Mouse (Mus musculus): ENCODE measurements at regions not wholly inside any gene's neighbourhood (a gene's known extent, or its start where the extent isn't known, plus 50 kb on each side); places are given as distances from the start of the nearest gene placed in this dataset.

DNA sequence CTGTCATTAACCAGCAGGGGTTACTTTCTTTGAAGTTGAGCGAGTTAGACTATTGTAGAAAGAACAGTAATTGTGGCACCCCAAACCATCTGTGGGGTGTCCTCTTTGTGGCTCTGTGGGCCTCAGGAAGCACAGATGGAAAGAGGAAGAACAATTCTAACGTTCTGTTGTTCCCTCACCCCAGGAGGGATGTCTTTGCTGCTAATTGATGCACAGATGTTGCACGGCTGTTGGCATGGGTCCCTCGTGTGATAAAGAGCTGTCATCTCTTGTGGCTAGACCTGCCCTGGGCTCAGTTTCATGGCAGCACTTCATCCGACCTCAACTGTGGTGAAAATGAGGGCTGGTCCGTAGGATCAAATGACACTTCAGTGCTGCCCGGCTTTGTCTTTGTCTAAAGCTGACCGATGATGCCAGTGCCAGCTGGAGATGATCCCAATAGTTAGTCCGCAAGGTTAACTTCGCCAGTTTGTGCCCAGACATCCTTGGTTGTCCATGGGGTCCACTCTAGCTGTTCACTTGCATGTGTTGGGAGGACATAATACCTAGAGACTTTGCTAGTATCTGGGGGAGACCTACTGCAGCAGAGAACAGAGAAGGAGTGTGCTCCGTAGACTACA lies 241.1 kb upstream of the Cxcr4 start:
- WGBS = 40% methylated on average over 11 of the region's 11 CpGs
- Histone ChIP-seq H3K4me1 (ENCODE audit: insufficient read depth, low read length) (peaks cover 4% of the 10 kb centered on the region; the same call in 1 of the 2 replicates), H3K27ac (ENCODE audit: low read length) (no peak overlapping the region), H3K4me3 (ENCODE audit: low read length) (no peak overlapping the region), H3K36me3 (ENCODE audit: insufficient read depth, low read length) (no peaks in the 10 kb centered on the region), H3K27me3 (ENCODE audit: insufficient read depth, low read length) (no peaks in the 10 kb centered on the region), H3K4me2 (replicated peaks; ENCODE audit: low read depth, low read length) (no peak overlapping the region), H3K9ac (replicated peaks; ENCODE audit: low read length) (no peak overlapping the region), H3K9me3 (ENCODE audit: low read length) (no peaks in the 10 kb centered on the region)
- ATAC-seq (ENCODE audit: low FRiP score, low TSS enrichment) = no peak

DNA sequence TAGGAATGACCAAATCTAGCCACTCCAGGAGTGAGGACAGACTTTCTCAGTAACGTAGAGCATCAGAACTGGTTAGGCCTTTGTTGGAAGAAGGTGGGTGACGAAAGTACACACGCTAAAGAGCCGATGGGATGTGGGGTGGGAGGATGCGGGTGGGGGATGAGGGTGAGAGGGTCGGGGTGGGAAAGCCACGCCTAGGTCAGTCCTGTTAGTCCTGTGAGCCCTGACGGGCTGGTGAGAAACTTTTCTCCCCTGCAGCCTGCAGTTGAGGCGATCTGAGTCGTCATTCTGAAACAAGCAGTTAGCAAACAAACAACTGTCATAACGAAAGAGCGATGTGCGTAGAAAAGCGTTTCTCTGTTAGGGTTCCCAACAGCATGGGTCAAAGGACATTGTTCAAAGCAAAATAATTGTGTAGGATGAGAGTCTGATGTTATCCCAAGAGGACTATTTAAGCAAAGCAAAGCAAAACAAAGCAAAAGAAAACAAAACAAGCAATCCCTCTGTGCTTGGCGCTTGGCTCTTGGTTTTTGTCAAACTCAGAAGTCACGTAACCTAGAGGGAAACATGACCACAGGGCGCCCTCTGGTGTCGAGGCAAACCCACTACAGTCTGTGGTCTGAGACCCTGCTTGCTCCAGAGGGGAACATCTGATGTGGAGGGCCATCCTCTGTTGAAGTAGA lies 240.2 kb upstream of the Cxcr4 start:
- no peak overlapping the region for H3K27ac ChIP-seq (ENCODE audit: low read length)
- H3K9me3 ChIP-seq (ENCODE audit: low read length) = no peaks in the 10 kb centered on the region
- H3K9ac ChIP-seq (replicated peaks; ENCODE audit: low read length) = peak overlapping the region; percentile 57
- H3K27me3 ChIP-seq (ENCODE audit: insufficient read depth, low read length) = no peaks in the 10 kb centered on the region
- H3K4me3 ChIP-seq (ENCODE audit: low read length) = peak overlapping the region; percentile 37
- peaks cover 4% of the 10 kb centered on the region; the same call in 1 of the 2 replicates for H3K4me1 ChIP-seq (ENCODE audit: insufficient read depth, low read length)
- ATAC-seq (ENCODE audit: low FRiP score, low TSS enrichment) = peak; percentile 79
- peak overlapping the region; percentile 56 for H3K4me2 ChIP-seq (replicated peaks; ENCODE audit: low read depth, low read length)
- H3K36me3 ChIP-seq (ENCODE audit: insufficient read depth, low read length) = no peaks in the 10 kb centered on the region
- WGBS = 18% methylated on average over 18 of the region's 18 CpGs

DNA sequence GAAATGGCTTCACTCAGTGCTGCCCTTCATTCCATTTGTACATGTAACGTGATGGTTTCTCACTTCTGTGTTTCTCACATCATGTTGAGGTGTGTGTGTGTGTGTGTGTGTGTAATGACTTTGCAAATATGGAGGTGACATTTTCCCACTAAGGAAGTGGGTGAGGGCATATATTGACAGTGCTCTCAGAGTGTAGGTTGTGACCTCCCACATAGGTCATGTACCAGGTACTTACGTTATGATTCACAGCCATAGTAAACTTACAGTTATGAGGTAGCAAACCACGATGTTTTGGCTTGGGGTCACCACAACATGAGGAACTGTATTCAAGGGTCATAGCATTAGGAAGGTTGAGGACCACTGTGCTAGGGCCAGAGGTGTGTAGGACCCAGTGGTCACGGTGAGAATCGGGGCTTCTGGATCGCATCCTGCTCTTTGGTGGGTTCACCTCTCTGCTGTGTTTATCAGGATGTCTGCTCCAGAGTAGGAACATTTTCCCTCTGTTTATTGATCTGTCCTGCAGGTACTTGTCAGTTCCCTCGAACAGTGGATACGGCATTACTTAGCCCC lies 238.7 kb upstream of the Cxcr4 start:
- Histone ChIP-seq H3K4me2 (replicated peaks; ENCODE audit: low read depth, low read length) (no peak overlapping the region), H3K9ac (replicated peaks; ENCODE audit: low read length) (no peak overlapping the region), H3K27ac (ENCODE audit: low read length) (no peak overlapping the region), H3K9me3 (ENCODE audit: low read length) (no peaks in the 10 kb centered on the region), H3K4me1 (ENCODE audit: insufficient read depth, low read length) (peaks cover 4% of the 10 kb centered on the region; the same call in 1 of the 2 replicates), H3K27me3 (ENCODE audit: insufficient read depth, low read length) (no peaks in the 10 kb centered on the region), H3K4me3 (ENCODE audit: low read length) (no peak overlapping the region), H3K36me3 (ENCODE audit: insufficient read depth, low read length) (no peaks in the 10 kb centered on the region)
- ATAC-seq (ENCODE audit: low FRiP score, low TSS enrichment) = no peak
- WGBS = 89% methylated on average over 8 of the region's 8 CpGs

DNA sequence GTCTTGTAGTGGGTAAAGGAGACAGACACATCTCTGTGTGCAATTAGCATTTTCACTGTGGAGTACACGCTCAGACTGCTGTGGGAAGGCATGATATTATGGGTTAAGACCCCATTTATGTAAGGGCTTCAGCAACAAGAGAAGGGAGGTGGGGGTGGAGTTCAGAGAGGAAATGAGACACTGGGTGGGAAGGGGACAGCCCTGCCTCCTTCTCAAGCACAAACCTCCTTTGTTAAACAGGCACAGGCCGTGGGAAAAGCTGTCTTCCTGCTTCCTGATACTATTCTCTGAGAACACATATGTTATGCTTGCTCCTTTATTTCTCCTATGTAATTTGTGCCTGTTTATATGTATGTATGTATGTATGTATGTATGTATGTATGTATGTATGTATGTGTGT lies 237.4 kb upstream of the Cxcr4 start:
- 0 out of 2 replicates have a peak, but pooled peaks have one; percentile 23 for ATAC-seq (ENCODE audit: low FRiP score, low TSS enrichment)
- Histone ChIP-seq H3K9ac (replicated peaks; ENCODE audit: low read length) (no peak overlapping the region), H3K4me3 (ENCODE audit: low read length) (no peak overlapping the region), H3K4me2 (replicated peaks; ENCODE audit: low read depth, low read length) (no peak overlapping the region), H3K36me3 (ENCODE audit: insufficient read depth, low read length) (no peaks in the 10 kb centered on the region), H3K9me3 (ENCODE audit: low read length) (no peaks in the 10 kb centered on the region), H3K4me1 (ENCODE audit: insufficient read depth, low read length) (peaks cover 4% of the 10 kb centered on the region; the same call in 1 of the 2 replicates), H3K27me3 (ENCODE audit: insufficient read depth, low read length) (no peaks in the 10 kb centered on the region), H3K27ac (ENCODE audit: low read length) (no peak overlapping the region)
- WGBS = 28% methylated on average over 2 of the region's 2 CpGs

DNA sequence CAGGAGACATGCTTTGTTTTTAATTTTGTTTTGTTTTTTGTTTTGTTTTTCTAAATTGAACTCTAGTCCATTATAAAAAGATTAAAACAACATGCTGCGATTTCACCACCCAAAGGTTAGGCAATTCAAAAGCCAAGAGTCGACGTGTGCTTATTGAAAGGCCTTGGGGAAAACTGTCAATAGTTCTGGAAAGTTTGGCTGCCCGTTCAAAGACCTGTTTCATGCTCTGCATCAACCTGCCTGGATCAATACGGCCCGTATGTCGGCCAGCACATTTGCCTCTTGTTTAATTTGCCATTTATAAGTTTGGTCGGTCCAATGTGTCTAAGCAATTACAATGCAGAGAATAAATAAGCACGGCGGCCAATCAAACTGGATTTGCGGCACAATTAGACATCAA lies 234.3 kb upstream of the Cxcr4 start:
- H3K27me3 ChIP-seq (ENCODE audit: insufficient read depth, low read length) = no peaks in the 10 kb centered on the region
- H3K4me3 ChIP-seq (ENCODE audit: low read length) = no peak overlapping the region
- H3K9ac ChIP-seq (replicated peaks; ENCODE audit: low read length) = no peak overlapping the region
- H3K9me3 ChIP-seq (ENCODE audit: low read length) = no peaks in the 10 kb centered on the region
- no peak for ATAC-seq (ENCODE audit: low FRiP score, low TSS enrichment)
- no peaks in the 10 kb centered on the region for H3K36me3 ChIP-seq (ENCODE audit: insufficient read depth, low read length)
- H3K4me2 ChIP-seq (replicated peaks; ENCODE audit: low read depth, low read length) = no peak overlapping the region
- H3K27ac ChIP-seq (ENCODE audit: low read length) = no peak overlapping the region
- peaks cover 12% of the 10 kb centered on the region for H3K4me1 ChIP-seq (ENCODE audit: insufficient read depth, low read length)
- 91% methylated on average over 11 of the region's 11 CpGs for WGBS

DNA sequence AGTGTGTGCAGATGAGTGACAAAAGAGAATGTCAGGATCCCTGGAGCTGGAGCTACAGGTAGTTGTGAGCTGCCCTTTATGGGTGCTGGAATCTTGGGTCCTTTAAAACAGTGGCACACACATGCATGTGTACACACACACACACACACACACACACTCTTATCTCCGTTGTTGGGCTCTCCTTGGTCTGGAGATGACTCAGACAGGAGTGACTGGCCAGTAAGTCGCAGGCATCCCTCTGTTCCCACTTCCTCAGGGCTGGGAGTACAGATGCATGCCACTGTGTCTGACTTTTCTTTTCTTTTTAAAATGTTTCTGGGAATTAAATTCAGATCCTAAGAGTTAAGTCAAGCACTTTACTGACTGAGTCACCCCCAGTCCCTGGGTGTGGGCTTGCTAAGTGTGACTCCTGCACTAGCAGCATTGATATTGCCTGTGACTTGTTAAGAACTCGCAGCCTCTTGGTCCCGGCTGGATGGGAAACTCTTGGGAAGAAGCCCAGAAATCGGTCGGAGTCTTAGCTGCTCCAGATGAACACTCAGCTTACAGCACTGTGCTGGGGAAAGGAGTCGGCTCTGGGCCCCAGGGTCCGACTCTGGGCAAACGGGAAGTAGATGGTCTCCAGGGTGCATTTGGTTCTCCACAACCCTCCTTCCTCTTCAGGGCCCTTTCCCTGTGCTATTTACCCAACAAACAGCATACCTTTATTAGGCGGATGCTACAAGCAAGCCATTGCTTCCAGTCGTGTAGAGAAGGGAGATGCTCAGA lies 233.0 kb upstream of the Cxcr4 start:
- Histone ChIP-seq H3K36me3 (ENCODE audit: insufficient read depth, low read length) (no peaks in the 10 kb centered on the region), H3K27ac (ENCODE audit: low read length) (no peak overlapping the region), H3K9ac (replicated peaks; ENCODE audit: low read length) (no peak overlapping the region), H3K27me3 (ENCODE audit: insufficient read depth, low read length) (no peaks in the 10 kb centered on the region), H3K9me3 (ENCODE audit: low read length) (no peaks in the 10 kb centered on the region), H3K4me3 (ENCODE audit: low read length) (no peak overlapping the region), H3K4me2 (replicated peaks; ENCODE audit: low read depth, low read length) (no peak overlapping the region), H3K4me1 (ENCODE audit: insufficient read depth, low read length) (peaks cover 12% of the 10 kb centered on the region)
- 64% methylated on average over 11 of the region's 11 CpGs for WGBS
- ATAC-seq (ENCODE audit: low FRiP score, low TSS enrichment) = no peak

DNA sequence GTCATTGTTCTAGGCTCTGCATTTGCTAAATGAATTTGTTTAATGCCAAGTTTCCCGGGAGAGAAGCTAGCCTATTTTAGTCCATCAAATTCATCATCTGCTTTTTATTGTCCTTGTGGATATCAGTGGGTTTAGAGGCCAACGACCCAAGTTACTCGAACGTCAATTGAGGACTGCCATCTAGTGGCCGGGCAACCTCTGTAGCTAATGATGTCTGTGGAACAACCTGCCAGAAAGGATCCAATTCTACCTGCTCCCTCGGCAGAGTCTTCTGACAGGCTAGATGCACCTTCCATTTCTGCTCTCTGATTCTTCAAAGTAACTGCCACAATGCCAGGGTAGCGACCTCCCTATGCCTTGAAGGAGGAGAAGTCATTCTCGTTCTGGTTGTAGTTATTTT lies 232.1 kb upstream of the Cxcr4 start:
- H3K9me3 ChIP-seq (ENCODE audit: low read length) = no peaks in the 10 kb centered on the region
- H3K4me3 ChIP-seq (ENCODE audit: low read length) = no peak overlapping the region
- peak; percentile 53; the same call in 1 of the 2 replicates for ATAC-seq (ENCODE audit: low FRiP score, low TSS enrichment)
- H3K36me3 ChIP-seq (ENCODE audit: insufficient read depth, low read length) = no peaks in the 10 kb centered on the region
- H3K9ac ChIP-seq (replicated peaks; ENCODE audit: low read length) = no peak overlapping the region
- WGBS = 7% methylated on average over 8 of the region's 8 CpGs
- peaks cover 12% of the 10 kb centered on the region for H3K4me1 ChIP-seq (ENCODE audit: insufficient read depth, low read length)
- no peaks in the 10 kb centered on the region for H3K27me3 ChIP-seq (ENCODE audit: insufficient read depth, low read length)
- H3K27ac ChIP-seq (ENCODE audit: low read length) = no peak overlapping the region
- H3K4me2 ChIP-seq (replicated peaks; ENCODE audit: low read depth, low read length) = no peak overlapping the region

GRCm38 (mm10) chr1:128821991-128822390 lies 229.9 kb upstream of the Cxcr4 start:
- H3K9ac ChIP-seq (replicated peaks; ENCODE audit: low read length) = no peak overlapping the region
- no peaks in the 10 kb centered on the region for H3K9me3 ChIP-seq (ENCODE audit: low read length)
- ATAC-seq (ENCODE audit: low FRiP score, low TSS enrichment) = peak; percentile 73
- WGBS = 12% methylated on average over 6 of the region's 6 CpGs
- no peak overlapping the region for H3K27ac ChIP-seq (ENCODE audit: low read length)
- no peak overlapping the region for H3K4me3 ChIP-seq (ENCODE audit: low read length)
- no peak overlapping the region for H3K4me2 ChIP-seq (replicated peaks; ENCODE audit: low read depth, low read length)
- H3K4me1 ChIP-seq (ENCODE audit: insufficient read depth, low read length) = peaks cover 12% of the 10 kb centered on the region
- H3K27me3 ChIP-seq (ENCODE audit: insufficient read depth, low read length) = no peaks in the 10 kb centered on the region
- H3K36me3 ChIP-seq (ENCODE audit: insufficient read depth, low read length) = no peaks in the 10 kb centered on the region

GRCm38 (mm10) chr1:128820527-128820926 lies 228.4 kb upstream of the Cxcr4 start:
- WGBS = 94% methylated on average over 1 of the region's 1 CpGs
- Histone ChIP-seq H3K27ac (ENCODE audit: low read length) (no peak overlapping the region), H3K4me3 (ENCODE audit: low read length) (no peak overlapping the region), H3K9ac (replicated peaks; ENCODE audit: low read length) (no peak overlapping the region), H3K4me1 (ENCODE audit: insufficient read depth, low read length) (peaks cover 12% of the 10 kb centered on the region), H3K9me3 (ENCODE audit: low read length) (no peaks in the 10 kb centered on the region), H3K27me3 (ENCODE audit: insufficient read depth, low read length) (no peaks in the 10 kb centered on the region), H3K4me2 (replicated peaks; ENCODE audit: low read depth, low read length) (no peak overlapping the region), H3K36me3 (ENCODE audit: insufficient read depth, low read length) (no peaks in the 10 kb centered on the region)
- no peak for ATAC-seq (ENCODE audit: low FRiP score, low TSS enrichment)
